Mouse (Mus musculus) neutrophil, adult 83 days (primary cell): ENCODE data around the gene Olfr1208. TPM values are rescaled to one million over a fixed set of nuclear protein-coding genes. Genes with fewer than 3 reads are reported as not detected.

Source experiments
- total RNA-seq, 2 experiments: library from RNA; stranded (reverse); gene quantifications; one replicate each; pipeline ENCODE4 v1.2.4; 2023

Gene Olfr1208
- not detected for total RNA-seq

DNA sequence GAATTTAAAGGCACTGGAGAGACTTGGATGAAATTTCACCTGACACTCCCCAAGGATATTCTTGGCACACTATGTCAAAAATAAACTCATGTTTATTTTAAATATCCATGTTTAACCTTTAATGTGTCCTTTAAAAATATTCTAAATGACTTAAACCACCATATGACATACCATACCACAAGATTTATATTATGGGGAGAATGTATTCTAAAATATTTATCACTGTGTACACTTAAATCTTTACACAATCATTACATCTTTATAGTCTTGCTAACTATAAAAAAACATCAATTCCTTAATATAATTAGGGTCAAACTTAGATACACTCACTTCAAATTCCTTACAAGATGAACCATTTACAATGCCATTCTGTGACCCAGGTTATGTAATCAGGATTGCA is at the start of gene Olfr1208:
TSS of gene Olfr1208 (minus strand) at position 101 of the 400 bp plus-strand sequence.

DNA sequence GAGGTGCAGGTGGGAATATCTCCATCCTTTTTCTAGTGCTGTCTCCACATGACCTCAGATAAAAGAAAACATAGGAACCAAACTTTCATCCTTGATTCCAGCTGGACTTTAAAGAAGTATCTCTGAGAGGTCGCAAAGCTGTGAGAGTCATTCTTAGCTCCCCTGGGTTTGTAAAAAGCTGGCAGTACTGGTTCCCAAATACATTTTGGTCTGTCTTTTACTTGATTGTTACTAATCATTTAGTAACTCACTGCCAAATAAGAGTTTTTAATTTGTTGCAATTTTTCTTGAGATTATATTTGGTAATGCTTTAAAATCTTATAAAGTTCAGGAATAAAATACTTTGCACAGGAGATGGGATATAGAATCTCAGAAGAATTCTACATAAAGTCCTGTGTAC is 35.9 kb upstream of the Olfr1208 start, which contains the start of gene Olfr1211:
TSS of gene Olfr1211 (minus strand) at position 101 of the 400 bp plus-strand sequence.

DNA sequence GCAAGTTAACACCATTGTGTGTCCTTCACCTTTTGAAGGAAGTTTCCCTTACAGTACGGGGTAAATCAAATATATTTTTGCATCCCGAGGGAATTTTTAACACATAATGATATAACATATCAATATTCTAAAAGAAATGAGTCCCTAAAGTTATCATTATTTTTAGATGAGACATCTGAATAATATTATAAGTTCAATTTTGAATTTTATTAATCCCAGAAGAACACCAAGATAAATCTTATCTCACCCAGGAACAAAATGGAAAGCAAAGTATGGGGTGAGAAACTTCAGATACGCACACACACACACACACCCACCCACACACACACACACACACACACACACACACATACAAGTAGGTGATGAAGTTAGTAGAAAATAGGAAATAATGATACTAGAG is 12.9 kb upstream of the Olfr1208 start, which contains the start of gene Olfr1209:
TSS of gene Olfr1209 (minus strand) at position 101 of the 400 bp plus-strand sequence.

DNA sequence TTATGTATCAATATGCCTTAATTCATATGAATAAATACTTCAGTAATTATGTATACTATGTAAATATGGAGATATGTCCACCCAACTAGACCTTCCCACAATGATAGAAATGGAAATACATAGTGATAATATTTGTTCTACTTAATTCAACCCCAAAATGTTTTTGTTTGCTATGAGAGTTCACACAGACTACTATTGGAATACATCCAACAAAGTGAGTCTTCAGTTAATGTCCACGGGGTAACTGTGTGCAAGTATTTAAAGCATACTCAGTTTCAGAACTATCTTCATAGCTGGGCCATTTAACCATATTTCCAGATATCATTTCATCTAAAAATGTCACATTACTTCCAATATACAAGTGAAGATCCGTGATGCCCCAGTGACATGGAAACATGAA is 39.2 kb downstream of the Olfr1208 start, which contains the start of gene Olfr1206:
TSS of gene Olfr1206 (plus strand) at position 301 of the 400 bp plus-strand sequence.

DNA sequence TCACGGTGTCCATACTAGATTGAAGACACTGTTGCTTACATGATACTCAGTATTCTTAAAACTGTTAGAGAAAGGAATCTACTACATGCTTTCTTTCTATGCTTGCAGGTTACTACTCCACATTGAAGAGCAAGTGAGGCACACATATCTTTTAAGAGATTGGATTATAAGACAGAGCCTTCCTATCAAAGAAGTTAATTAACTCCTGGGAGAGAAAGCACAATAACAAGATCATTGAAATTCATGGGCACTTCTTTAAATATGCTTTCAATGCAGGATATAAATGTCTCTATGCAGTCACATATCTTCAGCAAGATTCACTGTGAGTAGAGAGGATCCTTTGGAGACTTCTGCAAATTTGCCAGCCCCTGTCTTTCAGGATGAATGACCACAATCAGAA is 53.1 kb downstream of the Olfr1208 start, which contains the start of gene Olfr1204:
TSS of gene Olfr1204 (plus strand) at position 301 of the 400 bp plus-strand sequence.

Other genes starting within 250 kb of the Olfr1208 start
- not detected for gene Olfr1193, start 226.7 kb downstream of the Olfr1208 start, total RNA-seq
- not detected for gene Olfr1195, start 213.1 kb downstream of the Olfr1208 start, total RNA-seq
- gene Olfr1196, start 197.7 kb downstream of the Olfr1208 start, total RNA-seq = not detected
- gene Olfr1197, start 169.9 kb downstream of the Olfr1208 start, total RNA-seq = not detected
- gene Olfr1198, start 150.9 kb downstream of the Olfr1208 start, total RNA-seq = not detected
- not detected for gene Olfr1199, start 141.8 kb downstream of the Olfr1208 start, total RNA-seq
- not detected for gene Olfr1200, start 131.8 kb downstream of the Olfr1208 start, total RNA-seq
- not detected for gene Olfr1201, start 109.3 kb downstream of the Olfr1208 start, total RNA-seq
- gene Olfr1202, start 87.8 kb downstream of the Olfr1208 start, total RNA-seq = not detected
- not detected for gene Olfr1205, start 72.6 kb downstream of the Olfr1208 start, total RNA-seq
- gene Olfr1204, start 53.0 kb downstream of the Olfr1208 start, total RNA-seq = not detected
- gene Olfr1206, start 39.1 kb downstream of the Olfr1208 start, total RNA-seq = not detected
- not detected for gene Olfr1209, start 12.8 kb upstream of the Olfr1208 start, total RNA-seq
- gene Olfr1211, start 35.8 kb upstream of the Olfr1208 start, total RNA-seq = not detected
- gene Olfr1212, start 51.7 kb upstream of the Olfr1208 start, total RNA-seq = not detected
- not detected for gene Gm13762, start 78.0 kb upstream of the Olfr1208 start, total RNA-seq
- gene Olfr1214, start 90.3 kb upstream of the Olfr1208 start, total RNA-seq = not detected
- gene Olfr1215, start 104.7 kb upstream of the Olfr1208 start, total RNA-seq = not detected
- gene Olfr1216, start 116.0 kb upstream of the Olfr1208 start, total RNA-seq = not detected
- gene Olfr1217, start 129.8 kb upstream of the Olfr1208 start, total RNA-seq = not detected
- gene Olfr1218, start 158.9 kb upstream of the Olfr1208 start, total RNA-seq = not detected
- not detected for gene Olfr1219, start 181.2 kb upstream of the Olfr1208 start, total RNA-seq
- gene Olfr1220, start 204.5 kb upstream of the Olfr1208 start, total RNA-seq = not detected
- not detected for gene Olfr1221, start 215.0 kb upstream of the Olfr1208 start, total RNA-seq
- gene Olfr1222, start 230.7 kb upstream of the Olfr1208 start, total RNA-seq = not detected
- not detected for gene Olfr1223, start 249.2 kb upstream of the Olfr1208 start, total RNA-seq